Mouse (Mus musculus) CH12.LX (cell line): Measurements from ENCODE around the gene Meis2.

ENCODE experiments used
- BHLHE40 ChIP-seq: IDR thresholded peaks from 2 replicates; pipeline ENCODE4 v1.6.1; 2011; ENCODE audit warnings: mild to moderate bottlenecking, low read depth, low read length, improper control_type of control experiment
- CTCF ChIP-seq, 2 experiments: IDR thresholded peaks in 1 of 2; conservative IDR thresholded peaks in 1 of 2; 2 replicates each; pipeline ENCODE4 v1.5.1; 2011 to 2012; ENCODE audit warnings: low read depth in 2 of 2, low read length in 2 of 2, improper control_type of control experiment in 1 of 2, inconsistent platforms in 1 of 2, mild to moderate bottlenecking in 1 of 2, moderate library complexity in 1 of 2
- ELF1 ChIP-seq: IDR thresholded peaks from 2 replicates; pipeline ENCODE4 v1.6.1; 2014; ENCODE audit warnings: low read depth, mild to moderate bottlenecking, inconsistent platforms, low read length, improper control_type of control experiment
- EP300 ChIP-seq: IDR thresholded peaks from 2 replicates; pipeline ENCODE4 v1.6.1; 2011; ENCODE audit warnings: low read length, improper control_type of control experiment
- MAX ChIP-seq: IDR thresholded peaks from 2 replicates; pipeline ENCODE4 v1.6.1; 2011; ENCODE audit warnings: low read length, improper control_type of control experiment

- no peak for TF ChIP-seq EP300
- no peak for TF ChIP-seq MAX
- TF ChIP-seq BHLHE40 = no peak
- TF ChIP-seq CTCF (conservative IDR thresholded peaks at IDR 0.05 in 1 of 2, IDR thresholded peaks at IDR 0.05 in 1 of 2; ENCODE audit: low read depth in 2 of 2, low read length in 2 of 2) = no peak
- no peak for TF ChIP-seq ELF1
These were observed 2.7 kb downstream of the Meis2 start for GRCm38 (mm10) chr2:116062761-116063441.
